Mouse (Mus musculus): ENCODE measurements around the gene Tipin. TPM values are rescaled to one million over a fixed set of nuclear protein-coding genes. Genes with fewer than 3 reads are reported as not detected.

Tipin gene
- polyA plus RNA-seq, 1 experiment from 2014 or later: 162 TPM

DNA sequence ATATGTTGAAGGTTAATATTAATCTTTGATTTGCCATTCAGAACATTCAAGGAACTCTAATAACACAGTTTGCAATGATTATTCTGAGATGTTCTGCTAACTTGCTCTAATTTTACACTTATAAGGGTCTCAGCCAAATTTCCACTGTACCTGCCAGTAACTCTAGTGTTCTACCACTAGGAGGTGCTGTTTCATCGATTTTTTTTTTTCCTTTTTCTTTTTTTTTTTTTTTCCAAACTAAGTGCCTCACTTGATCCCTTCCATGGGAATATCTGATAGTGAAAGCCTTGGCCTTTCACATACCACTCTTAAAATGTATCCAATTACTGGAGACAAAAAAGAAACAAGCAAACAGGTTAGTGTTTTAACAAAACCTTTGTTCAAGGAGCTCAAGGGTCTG is 66.0 kb downstream of the Tipin start:
- Histone ChIP-seq H3K27me3 (ENCODE audit: control insufficient read depth, insufficient read depth, low read length) (no peaks in the 10 kb centered on the region), H3K4me1 (ENCODE audit: control insufficient read depth, insufficient read depth, low read length) (no peaks in the 10 kb centered on the region), H3K27ac (ENCODE audit: low read length) (no peak overlapping the region), H3K36me3 (ENCODE audit: control insufficient read depth, insufficient read depth, low read length) (no peaks in the 10 kb centered on the region), H3K4me2 (ENCODE audit: low read depth, low read length) (no peak overlapping the region), H3K9me3 (replicated peaks; ENCODE audit: control insufficient read depth, low read length) (no peaks in the 10 kb centered on the region), H3K4me3 (replicated peaks; ENCODE audit: low read length) (no peak overlapping the region), H3K9ac (ENCODE audit: low read length) (no peak overlapping the region)
- no peak for ATAC-seq (ENCODE audit: insufficient read depth, low FRiP score)
- WGBS: 0% methylated on average over 1 of the region's 1 CpGs

DNA sequence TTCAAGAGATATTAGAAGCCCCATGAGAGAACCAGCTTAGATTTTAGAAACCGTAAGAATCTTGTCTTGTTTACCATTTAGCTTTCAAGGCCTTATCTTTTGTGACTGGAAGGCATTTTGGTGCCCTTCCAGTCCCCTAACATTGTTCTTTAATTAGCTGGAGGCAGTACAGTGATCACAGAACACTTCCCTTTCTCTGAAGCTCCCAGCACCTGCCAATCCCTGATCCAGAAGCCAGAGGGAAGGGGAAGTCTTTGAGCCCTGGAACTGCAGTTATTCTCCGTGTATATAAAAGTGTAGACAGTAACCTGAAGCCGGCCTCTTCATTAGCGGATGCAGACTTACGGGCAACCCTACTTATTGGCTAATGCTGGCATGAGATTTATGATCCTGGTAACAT is 68.1 kb downstream of the Tipin start:
- ATAC-seq (ENCODE audit: insufficient read depth, low FRiP score): no peak

DNA sequence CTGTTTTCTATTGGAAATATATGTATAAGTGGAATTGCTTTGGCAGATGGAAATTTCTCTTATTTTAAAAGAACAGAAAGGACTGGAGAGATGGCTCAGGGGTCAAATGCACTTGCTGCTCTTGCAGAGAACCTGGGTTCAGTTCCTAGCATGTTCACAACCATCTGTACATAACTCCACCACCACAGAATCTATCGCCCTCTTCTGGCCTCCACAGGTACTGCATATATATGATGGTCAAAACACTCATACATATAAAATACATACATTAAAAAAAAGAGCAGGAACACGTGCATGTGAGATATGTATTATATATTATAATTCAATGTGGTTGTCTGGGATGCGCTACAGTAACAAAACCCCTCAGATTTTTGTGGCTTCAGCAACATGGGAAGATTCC is 69.8 kb downstream of the Tipin start:
- no peak overlapping the region for H3K27ac ChIP-seq (ENCODE audit: low read length)
- 36% methylated on average over 3 of the region's 3 CpGs for WGBS
- no peak overlapping the region for H3K9ac ChIP-seq (ENCODE audit: low read length)
- H3K4me1 ChIP-seq (ENCODE audit: control insufficient read depth, insufficient read depth, low read length): no peaks in the 10 kb centered on the region
- no peak overlapping the region for H3K4me2 ChIP-seq (ENCODE audit: low read depth, low read length)
- H3K9me3 ChIP-seq (replicated peaks; ENCODE audit: control insufficient read depth, low read length): no peaks in the 10 kb centered on the region
- no peak for ATAC-seq (ENCODE audit: insufficient read depth, low FRiP score)
- H3K27me3 ChIP-seq (ENCODE audit: control insufficient read depth, insufficient read depth, low read length): no peaks in the 10 kb centered on the region
- H3K4me3 ChIP-seq (replicated peaks; ENCODE audit: low read length): no peak overlapping the region
- no peaks in the 10 kb centered on the region for H3K36me3 ChIP-seq (ENCODE audit: control insufficient read depth, insufficient read depth, low read length)

More for the DNA sequence above, 68.1 kb downstream of the Tipin start:
- Histone ChIP-seq H3K9ac (ENCODE audit: low read length) (no peak overlapping the region), H3K9me3 (replicated peaks; ENCODE audit: control insufficient read depth, low read length) (no peaks in the 10 kb centered on the region), H3K4me1 (ENCODE audit: control insufficient read depth, insufficient read depth, low read length) (no peaks in the 10 kb centered on the region), H3K4me3 (replicated peaks; ENCODE audit: low read length) (no peak overlapping the region), H3K27ac (ENCODE audit: low read length) (no peak overlapping the region), H3K36me3 (ENCODE audit: control insufficient read depth, insufficient read depth, low read length) (no peaks in the 10 kb centered on the region), H3K4me2 (ENCODE audit: low read depth, low read length) (no peak overlapping the region), H3K27me3 (ENCODE audit: control insufficient read depth, insufficient read depth, low read length) (no peaks in the 10 kb centered on the region)
- WGBS: 48% methylated on average over 5 of the region's 5 CpGs

Other genes with a start within 250 kb of the Tipin start
- 0.23 TPM in 1 of 2 replicates, not detected in the other for gene Lctl, start 164.4 kb upstream of the Tipin start, polyA plus RNA-seq (2015; fragmentation: Nextera tagmentation; extraction: Ambion mirVana)
- 21.4 and 22.6 TPM in 2 replicates for gene Zwilch, start 108.5 kb upstream of the Tipin start, polyA plus RNA-seq (2015; fragmentation: Nextera tagmentation; extraction: Ambion mirVana)
- gene Rpl4, start 108.2 kb upstream of the Tipin start, polyA plus RNA-seq (2015; fragmentation: Nextera tagmentation; extraction: Ambion mirVana): 1,104 and 1,145 TPM in 2 replicates
- gene Snapc5, start 102.3 kb upstream of the Tipin start, polyA plus RNA-seq (2015; fragmentation: Nextera tagmentation; extraction: Ambion mirVana): 30.7 and 33.7 TPM in 2 replicates
- gene Uchl4, start 46.4 kb upstream of the Tipin start, polyA plus RNA-seq (2015; fragmentation: Nextera tagmentation; extraction: Ambion mirVana): 2.8 and 3.6 TPM in 2 replicates
- 80.7 and 80.9 TPM in 2 replicates for gene Map2k1, start 27.9 kb upstream of the Tipin start, polyA plus RNA-seq (2015; fragmentation: Nextera tagmentation; extraction: Ambion mirVana)
- gene Dis3l, start 59.7 kb downstream of the Tipin start, polyA plus RNA-seq (2015; fragmentation: Nextera tagmentation; extraction: Ambion mirVana): 17.6 and 20.4 TPM in 2 replicates
- 1.2 TPM in 2 replicates for gene Megf11, start 104.0 kb downstream of the Tipin start, polyA plus RNA-seq (2015; fragmentation: Nextera tagmentation; extraction: Ambion mirVana)

All from stomach, embryonic 16.5 days (tissue).